Mouse (Mus musculus) liver, embryonic 12.5 days (tissue): ENCODE measurements at regions not wholly inside any gene's neighbourhood (a gene's known extent, or its start where the extent isn't known, plus 50 kb on each side); places are given as distances from the start of the nearest gene placed in this dataset.

Source experiments
- ATAC-seq: fragments of 200-750 bp; cut with Nextera tagmentation; 2 replicates; pipeline ENCODE4 v1.8.0; 2017; ENCODE audit warnings: moderate number of reproducible peaks, mild to moderate bottlenecking, moderate library complexity
- H3K27ac ChIP-seq: fragments of 300-500 bp; sonication (generic); 2 replicates; pipeline ENCODE4 v1.5.1; 2016; ENCODE audit warnings: mild to moderate bottlenecking
- H3K27me3 ChIP-seq: fragments of 300-500 bp; sonication (generic); replicated peaks from 2 replicates; pipeline ENCODE4 v1.6.1; 2016; ENCODE audit warnings: mild to moderate bottlenecking, moderate library complexity
- H3K36me3 ChIP-seq: fragments of 300-500 bp; sonication (generic); 2 replicates; pipeline ENCODE4 v1.6.1; 2016; ENCODE audit warnings: mild to moderate bottlenecking, moderate library complexity
- H3K4me1 ChIP-seq: fragments of 300-500 bp; sonication (generic); 2 replicates; pipeline ENCODE4 v1.6.1; 2016
- H3K4me2 ChIP-seq: fragments of 300-500 bp; sonication (generic); 2 replicates; pipeline ENCODE4 v1.6.1; 2016; ENCODE audit warnings: mild to moderate bottlenecking, moderate library complexity
- H3K4me3 ChIP-seq: fragments of 300-500 bp; sonication (generic); 2 replicates; pipeline ENCODE4 v1.5.1; 2016; ENCODE audit warnings: mild to moderate bottlenecking, moderate library complexity
- H3K9ac ChIP-seq: fragments of 300-500 bp; sonication (generic); 2 replicates; pipeline ENCODE4 v1.6.1; 2016; ENCODE audit warnings: mild to moderate bottlenecking, moderate library complexity
- H3K9me3 ChIP-seq: fragments of 300-500 bp; sonication (generic); replicated peaks from 2 replicates; pipeline ENCODE4 v1.6.1; 2016; ENCODE audit warnings: mild to moderate bottlenecking, moderate library complexity
- WGBS: fragments of 180-500 bp; shearing (Covaris S2); methylation state at CpG from one replicate; pipeline ENCODE4 v1.1.7; 2016; ENCODE audit not compliant: insufficient replicate concordance; 5-methylcytosine and 5-hydroxymethylcytosine counted together

DNA sequence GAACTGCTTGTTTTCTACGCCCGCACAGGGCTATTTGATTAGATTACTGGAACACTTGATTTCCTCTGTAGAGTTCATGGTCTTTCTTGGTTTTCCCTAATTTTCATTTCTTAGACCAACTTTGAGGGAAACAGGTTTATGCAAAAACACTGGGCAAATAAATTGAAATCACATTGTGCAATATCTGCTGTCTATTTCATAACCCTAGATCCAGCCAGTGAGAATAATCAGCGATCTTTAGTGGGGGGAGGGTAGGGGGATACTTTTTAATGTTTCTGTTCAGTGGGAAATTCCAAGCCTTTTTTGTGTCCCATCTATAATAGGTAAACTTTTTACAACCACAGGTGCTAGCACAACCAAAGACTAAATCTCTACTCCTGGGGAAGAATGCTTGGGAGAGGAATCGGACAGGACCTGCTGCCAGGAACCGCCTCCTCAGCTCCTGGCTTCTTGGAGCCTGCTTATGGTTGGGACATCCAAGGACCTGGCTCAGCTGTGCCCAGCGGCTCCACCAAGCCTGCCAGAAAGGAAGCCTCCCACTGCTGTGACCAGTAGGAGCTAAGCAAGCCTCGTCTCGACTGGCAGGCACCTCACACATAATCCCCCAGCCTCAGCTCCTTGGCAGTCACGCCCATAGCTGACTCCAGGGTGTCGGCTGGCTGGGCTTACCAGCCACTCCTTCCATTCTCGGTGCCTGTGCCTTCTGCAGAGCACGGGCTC is 80.8 kb upstream of the Irs2 start:
- peaks cover 42% of the 10 kb centered on the region for H3K27me3 ChIP-seq
- no peaks in the 10 kb centered on the region for H3K36me3 ChIP-seq
- H3K27ac ChIP-seq = no peak overlapping the region
- H3K4me3 ChIP-seq = no peak overlapping the region
- ATAC-seq = no peak
- no peak overlapping the region for H3K4me2 ChIP-seq
- no peaks in the 10 kb centered on the region for H3K9me3 ChIP-seq
- H3K9ac ChIP-seq = no peak overlapping the region
- H3K4me1 ChIP-seq = peaks cover 55% of the 10 kb centered on the region
- 46% methylated on average over 12 of the region's 12 CpGs for WGBS

GRCm38 (mm10) chr8:11085244-11085643 is 77.0 kb upstream of the Irs2 start:
- Histone ChIP-seq H3K4me3 (no peak overlapping the region), H3K9ac (no peak overlapping the region), H3K4me2 (no peak overlapping the region), H3K27ac (peak overlapping the region; percentile 28; the same call in 1 of the 2 replicates), H3K4me1 (peaks cover 33% of the 10 kb centered on the region), H3K27me3 (peaks cover 34% of the 10 kb centered on the region), H3K36me3 (no peaks in the 10 kb centered on the region), H3K9me3 (no peaks in the 10 kb centered on the region)
- no peak for ATAC-seq
- WGBS = 69% methylated on average over 1 of the region's 1 CpGs

DNA sequence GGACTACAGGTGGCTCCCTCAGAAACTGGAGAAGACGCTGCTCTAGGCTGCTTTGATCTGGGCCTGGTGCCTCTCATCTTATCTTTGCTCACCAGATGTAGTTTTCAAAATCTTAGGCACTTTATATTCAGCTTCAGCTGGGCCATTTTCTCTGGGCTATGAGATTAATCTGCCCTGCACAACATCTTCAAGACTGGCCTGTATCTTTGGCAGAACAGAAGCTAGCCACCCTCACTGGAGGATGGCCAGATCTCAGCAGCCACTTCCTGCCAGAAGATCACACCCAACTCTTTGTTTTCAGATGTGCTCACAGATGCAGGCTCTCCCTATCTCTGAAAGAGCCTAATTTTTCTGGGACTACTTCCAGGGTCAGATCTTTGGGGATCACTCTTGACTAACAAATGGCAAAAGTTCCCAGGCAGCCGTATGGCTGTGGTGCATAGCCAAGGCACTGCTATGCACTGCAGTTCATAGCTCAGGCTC is 75.8 kb upstream of the Irs2 start:
- peak; percentile 87 for ATAC-seq
- Histone ChIP-seq H3K4me3 (no peak overlapping the region), H3K9me3 (no peaks in the 10 kb centered on the region), H3K4me2 (no peak overlapping the region), H3K4me1 (peaks cover 27% of the 10 kb centered on the region), H3K27ac (no peak overlapping the region), H3K9ac (no peak overlapping the region), H3K36me3 (no peaks in the 10 kb centered on the region), H3K27me3 (peaks cover 28% of the 10 kb centered on the region)
- 33% methylated on average over 2 of the region's 2 CpGs for WGBS

GRCm38 (mm10) chr8:11080813-11081212 is 72.6 kb upstream of the Irs2 start:
- no peak overlapping the region for H3K4me3 ChIP-seq
- peaks cover 24% of the 10 kb centered on the region for H3K4me1 ChIP-seq
- H3K9ac ChIP-seq = no peak overlapping the region
- H3K36me3 ChIP-seq = no peaks in the 10 kb centered on the region
- ATAC-seq = no peak
- H3K9me3 ChIP-seq = no peaks in the 10 kb centered on the region
- H3K27me3 ChIP-seq = peaks cover 6% of the 10 kb centered on the region; the same call in 1 of the 2 replicates
- H3K27ac ChIP-seq = no peak overlapping the region
- no peak overlapping the region for H3K4me2 ChIP-seq
- WGBS = 49% methylated on average over 2 of the region's 2 CpGs

DNA sequence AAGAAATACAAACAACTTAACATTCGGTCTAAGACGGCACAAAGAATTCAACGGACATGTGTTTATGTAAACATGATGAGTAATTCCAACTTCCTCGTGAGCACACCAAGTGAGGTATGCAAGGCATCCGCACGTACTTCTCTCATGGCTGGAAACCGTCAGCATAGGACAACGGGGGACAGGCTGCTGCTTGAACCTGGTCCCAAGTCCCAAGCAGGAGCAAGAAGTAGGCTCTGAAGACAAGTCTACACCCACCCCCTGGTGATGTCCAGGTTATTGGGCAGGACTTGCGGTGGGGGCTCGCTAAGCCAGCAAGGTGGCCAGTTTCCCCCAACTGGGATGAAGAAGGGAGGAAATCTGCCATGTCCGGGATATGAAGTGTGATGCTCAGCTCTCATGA is 71.5 kb upstream of the Irs2 start:
- WGBS = 73% methylated on average over 11 of the region's 11 CpGs
- Histone ChIP-seq H3K4me2 (no peak overlapping the region), H3K9me3 (no peaks in the 10 kb centered on the region), H3K4me1 (peaks cover 14% of the 10 kb centered on the region), H3K27ac (no peak overlapping the region), H3K36me3 (no peaks in the 10 kb centered on the region), H3K4me3 (no peak overlapping the region), H3K27me3 (peaks cover 11% of the 10 kb centered on the region; the same call in 1 of the 2 replicates), H3K9ac (no peak overlapping the region)
- no peak for ATAC-seq

DNA sequence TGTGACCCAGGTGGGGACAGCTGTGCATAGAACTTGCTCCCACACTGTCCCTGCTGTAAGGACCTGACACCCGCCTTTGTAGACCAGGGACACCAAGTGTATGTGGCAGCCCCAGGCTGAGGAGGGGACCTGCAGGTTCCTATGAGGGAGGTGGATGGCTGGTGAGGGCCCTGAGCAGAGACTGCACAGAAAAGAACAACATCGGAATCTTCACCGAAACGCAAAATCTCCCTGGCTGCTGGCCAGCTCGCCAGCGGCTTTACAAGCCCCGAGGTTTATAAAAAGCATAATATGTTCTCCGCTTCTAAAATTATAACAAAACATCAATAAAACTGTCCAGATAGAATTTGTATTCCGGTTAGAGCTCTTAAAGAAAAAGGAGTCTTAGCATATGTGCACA is 68.9 kb upstream of the Irs2 start:
- no peak for ATAC-seq
- no peak overlapping the region for H3K4me2 ChIP-seq
- peaks cover 14% of the 10 kb centered on the region; the same call in 1 of the 2 replicates for H3K27me3 ChIP-seq
- no peak overlapping the region for H3K9ac ChIP-seq
- no peaks in the 10 kb centered on the region for H3K4me1 ChIP-seq
- H3K36me3 ChIP-seq = no peaks in the 10 kb centered on the region
- H3K27ac ChIP-seq = no peak overlapping the region
- H3K9me3 ChIP-seq = no peaks in the 10 kb centered on the region
- no peak overlapping the region for H3K4me3 ChIP-seq
- 76% methylated on average over 9 of the region's 9 CpGs for WGBS

- Histone ChIP-seq H3K4me2 (no peak overlapping the region), H3K9me3 (no peaks in the 10 kb centered on the region), H3K9ac (no peak overlapping the region), H3K36me3 (no peaks in the 10 kb centered on the region), H3K4me3 (no peak overlapping the region), H3K27ac (no peak overlapping the region), H3K27me3 (peaks cover 7% of the 10 kb centered on the region; the same call in 1 of the 2 replicates), H3K4me1 (no peaks in the 10 kb centered on the region)
- ATAC-seq = peak; percentile 69; the same call in 1 of the 2 replicates
- WGBS = 40% methylated on average over 2 of the region's 2 CpGs
Observed at GRCm38 (mm10) chr8:11071162-11071561, 62.9 kb upstream of the Irs2 start.

- H3K4me3 ChIP-seq = no peak overlapping the region
- H3K27ac ChIP-seq = no peak overlapping the region
- no peaks in the 10 kb centered on the region for H3K36me3 ChIP-seq
- H3K4me2 ChIP-seq = no peak overlapping the region
- no peak overlapping the region for H3K9ac ChIP-seq
- no peaks in the 10 kb centered on the region for H3K9me3 ChIP-seq
- H3K27me3 ChIP-seq = peaks cover 10% of the 10 kb centered on the region; the same call in 1 of the 2 replicates
- H3K4me1 ChIP-seq = no peaks in the 10 kb centered on the region
- WGBS = 45% methylated on average over 7 of the region's 7 CpGs
- no peak for ATAC-seq
Observed at GRCm38 (mm10) chr8:11067450-11067849, 59.2 kb upstream of the Irs2 start.

- no peaks in the 10 kb centered on the region for H3K36me3 ChIP-seq
- 81% methylated on average over 9 of the region's 9 CpGs for WGBS
- ATAC-seq = no peak
- no peak overlapping the region for H3K4me2 ChIP-seq
- H3K4me3 ChIP-seq = no peak overlapping the region
- no peak overlapping the region for H3K9ac ChIP-seq
- no peaks in the 10 kb centered on the region for H3K4me1 ChIP-seq
- peaks cover 10% of the 10 kb centered on the region; the same call in 1 of the 2 replicates for H3K27me3 ChIP-seq
- H3K27ac ChIP-seq = no peak overlapping the region
- no peaks in the 10 kb centered on the region for H3K9me3 ChIP-seq
Observed at GRCm38 (mm10) chr8:11065990-11066389, 57.7 kb upstream of the Irs2 start.

GRCm38 (mm10) chr8:11065303-11065702 is 57.0 kb upstream of the Irs2 start:
- Histone ChIP-seq H3K4me3 (no peak overlapping the region), H3K9me3 (no peaks in the 10 kb centered on the region), H3K4me1 (no peaks in the 10 kb centered on the region), H3K27me3 (peaks cover 10% of the 10 kb centered on the region; the same call in 1 of the 2 replicates), H3K9ac (no peak overlapping the region), H3K4me2 (no peak overlapping the region), H3K36me3 (no peaks in the 10 kb centered on the region), H3K27ac (no peak overlapping the region)
- no peak for ATAC-seq
- 13% methylated on average over 4 of the region's 4 CpGs for WGBS

- Histone ChIP-seq H3K27ac (no peak overlapping the region), H3K4me2 (no peak overlapping the region), H3K4me1 (no peaks in the 10 kb centered on the region), H3K9me3 (no peaks in the 10 kb centered on the region), H3K36me3 (no peaks in the 10 kb centered on the region), H3K9ac (no peak overlapping the region), H3K4me3 (no peak overlapping the region), H3K27me3 (peaks cover 13% of the 10 kb centered on the region; the same call in 1 of the 2 replicates)
- ATAC-seq = no peak
- WGBS = 59% methylated on average over 8 of the region's 8 CpGs
Observed at GRCm38 (mm10) chr8:11063058-11063457, 54.8 kb upstream of the Irs2 start.

GRCm38 (mm10) chr8:11062348-11062946 is 54.2 kb upstream of the Irs2 start:
- WGBS = 39% methylated on average over 3 of the region's 3 CpGs
- Histone ChIP-seq H3K4me3 (no peak overlapping the region), H3K9ac (no peak overlapping the region), H3K9me3 (no peaks in the 10 kb centered on the region), H3K4me1 (no peaks in the 10 kb centered on the region), H3K36me3 (no peaks in the 10 kb centered on the region), H3K27ac (no peak overlapping the region), H3K4me2 (no peak overlapping the region), H3K27me3 (peaks cover 13% of the 10 kb centered on the region; the same call in 1 of the 2 replicates)
- no peak for ATAC-seq
